Mouse (Mus musculus) CH12.LX (cell line): Measurements from ENCODE around the gene Sparcl1.

Experiments
- CHD1 ChIP-seq: IDR thresholded peaks from 2 replicates; pipeline ENCODE4 v1.6.1; 2012; ENCODE audit warnings: low read depth, low read length, improper control_type of control experiment, inconsistent platforms
- CTCF ChIP-seq, 2 experiments: IDR thresholded peaks in 1 of 2; conservative IDR thresholded peaks in 1 of 2; 2 replicates each; pipeline ENCODE4 v1.5.1; 2011 to 2012; ENCODE audit warnings: low read depth in 2 of 2, low read length in 2 of 2, improper control_type of control experiment in 1 of 2, inconsistent platforms in 1 of 2, mild to moderate bottlenecking in 1 of 2, moderate library complexity in 1 of 2
- E2F4 ChIP-seq: IDR thresholded peaks from 2 replicates; pipeline ENCODE4 v1.6.1; 2011; ENCODE audit warnings: low read depth, low read length, improper control_type of control experiment; ENCODE audit not compliant: insufficient replicate concordance
- EP300 ChIP-seq: IDR thresholded peaks from 2 replicates; pipeline ENCODE4 v1.6.1; 2011; ENCODE audit warnings: low read length, improper control_type of control experiment
- ETS1 ChIP-seq: conservative IDR thresholded peaks from 2 replicates; pipeline ENCODE4 v1.6.1; 2012; ENCODE audit warnings: low read depth, mild to moderate bottlenecking, inconsistent platforms, low read length, improper control_type of control experiment, moderate library complexity
- POLR2A ChIP-seq: IDR thresholded peaks from 2 replicates; pipeline ENCODE4 v1.6.1; 2011; ENCODE audit warnings: low read depth, mild to moderate bottlenecking, improper control_type of control experiment, low read length
- SIN3A ChIP-seq: IDR thresholded peaks from 2 replicates; pipeline ENCODE4 v1.6.1; 2012; ENCODE audit warnings: low read length, improper control_type of control experiment, inconsistent platforms
- TBP ChIP-seq: conservative IDR thresholded peaks from 2 replicates; pipeline ENCODE4 v1.6.1; 2011; ENCODE audit warnings: low read depth, low read length, improper control_type of control experiment
- TCF12 ChIP-seq: IDR thresholded peaks from 2 replicates; pipeline ENCODE4 v1.6.1; 2014; ENCODE audit warnings: low read depth, mild to moderate bottlenecking, inconsistent platforms, low read length, improper control_type of control experiment
- ZC3H11A ChIP-seq: IDR thresholded peaks from 2 replicates; pipeline ENCODE4 v1.6.1; 2012; ENCODE audit warnings: low read depth, mild to moderate bottlenecking, inconsistent platforms, low read length, improper control_type of control experiment
- ZNF384 ChIP-seq: IDR thresholded peaks from 2 replicates; pipeline ENCODE4 v1.6.1; 2012; ENCODE audit warnings: low read depth, low read length, improper control_type of control experiment, inconsistent platforms

- TF ChIP-seq TBP (no peak), CTCF (conservative IDR thresholded peaks at IDR 0.05 in 1 of 2, IDR thresholded peaks at IDR 0.05 in 1 of 2; ENCODE audit: low read depth in 2 of 2, low read length in 2 of 2) (no peak), ETS1 (no peak), POLR2A (no peak), E2F4 (no peak), EP300 (no peak), ZNF384 (no peak), SIN3A (no peak), ZC3H11A (no peak), TCF12 (no peak), CHD1 (no peak)
These were observed 81.0 kb downstream of the Sparcl1 start for GRCm38 (mm10) chr5:104032434-104033097.
